Mouse (Mus musculus) adrenal gland, adult 2 months (tissue): Measurements from ENCODE around the gene Kazn. TPM values are rescaled to one million over a fixed set of nuclear protein-coding genes. Genes with fewer than 3 reads are reported as not detected.

ENCODE experiments used
- DNase-seq: peaks from one replicate; pipeline ENCODE4 v3.0.0; 2021
- polyA plus RNA-seq: library from polyadenylated mRNA; depleted of rRNA; stranded (reverse); fragments of >200 nt; gene quantifications from 2 replicates; pipeline ENCODE4 v1.2.3, GENCODE M21; 2012
- total RNA-seq, 2 experiments: library from RNA; stranded (reverse); gene quantifications; 2 replicates each; pipeline ENCODE4 v1.2.3; 2021

The Kazn gene
- total and polyA plus RNA-seq, 3 experiments, result 19.1 to 47.4 (median 22.6) TPM

GRCm38 (mm10) chr4:142076883-142077282 is 162.3 kb downstream of the Kazn start:
- DNase-seq, result no peak

DNA sequence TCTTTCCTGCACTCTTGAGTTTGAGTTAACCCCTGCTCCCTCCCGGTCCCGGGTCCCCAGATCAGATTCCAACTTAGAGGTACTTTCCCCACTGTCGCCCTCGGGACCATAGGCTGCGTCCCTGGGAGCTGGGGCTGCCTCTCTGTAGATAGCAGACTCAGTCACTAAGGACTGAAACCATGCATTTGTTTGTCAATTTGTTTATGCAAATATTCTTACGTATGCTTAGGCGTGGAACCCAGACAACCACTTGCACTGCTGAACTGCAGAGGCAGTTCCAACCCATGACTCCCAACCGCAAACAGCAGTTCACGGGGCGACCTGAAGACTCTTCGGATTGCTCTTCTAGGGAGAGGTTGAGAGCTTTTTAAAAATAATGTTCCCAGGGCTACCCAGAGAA is 163.3 kb downstream of the Kazn start:
- no peak for DNase-seq

GRCm38 (mm10) chr4:142074060-142074732 is 165.0 kb downstream of the Kazn start:
- DNase-seq, result no peak

GRCm38 (mm10) chr4:142071243-142071991 is 167.8 kb downstream of the Kazn start:
- no peak for DNase-seq

DNA sequence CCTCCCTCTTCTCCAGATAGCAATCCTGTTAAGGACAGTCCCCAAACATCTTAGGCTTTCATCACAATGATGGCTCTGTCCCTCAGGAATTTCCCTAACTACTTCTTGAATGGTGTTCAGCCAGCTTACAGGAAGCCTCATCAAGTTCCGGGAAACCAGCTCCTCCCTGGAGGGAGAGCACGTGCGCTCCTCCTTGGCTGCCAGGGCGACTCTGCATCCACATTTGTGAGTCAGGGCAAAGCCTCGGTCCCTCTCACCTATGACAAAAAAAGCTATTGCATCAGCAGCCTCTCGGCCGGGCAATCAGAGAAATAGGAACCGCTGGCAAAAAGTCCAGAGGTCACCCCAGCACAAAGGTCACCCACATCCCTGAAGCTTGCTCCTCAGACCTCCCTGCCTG is 168.4 kb downstream of the Kazn start:
- peak; percentile 34 for DNase-seq

DNA sequence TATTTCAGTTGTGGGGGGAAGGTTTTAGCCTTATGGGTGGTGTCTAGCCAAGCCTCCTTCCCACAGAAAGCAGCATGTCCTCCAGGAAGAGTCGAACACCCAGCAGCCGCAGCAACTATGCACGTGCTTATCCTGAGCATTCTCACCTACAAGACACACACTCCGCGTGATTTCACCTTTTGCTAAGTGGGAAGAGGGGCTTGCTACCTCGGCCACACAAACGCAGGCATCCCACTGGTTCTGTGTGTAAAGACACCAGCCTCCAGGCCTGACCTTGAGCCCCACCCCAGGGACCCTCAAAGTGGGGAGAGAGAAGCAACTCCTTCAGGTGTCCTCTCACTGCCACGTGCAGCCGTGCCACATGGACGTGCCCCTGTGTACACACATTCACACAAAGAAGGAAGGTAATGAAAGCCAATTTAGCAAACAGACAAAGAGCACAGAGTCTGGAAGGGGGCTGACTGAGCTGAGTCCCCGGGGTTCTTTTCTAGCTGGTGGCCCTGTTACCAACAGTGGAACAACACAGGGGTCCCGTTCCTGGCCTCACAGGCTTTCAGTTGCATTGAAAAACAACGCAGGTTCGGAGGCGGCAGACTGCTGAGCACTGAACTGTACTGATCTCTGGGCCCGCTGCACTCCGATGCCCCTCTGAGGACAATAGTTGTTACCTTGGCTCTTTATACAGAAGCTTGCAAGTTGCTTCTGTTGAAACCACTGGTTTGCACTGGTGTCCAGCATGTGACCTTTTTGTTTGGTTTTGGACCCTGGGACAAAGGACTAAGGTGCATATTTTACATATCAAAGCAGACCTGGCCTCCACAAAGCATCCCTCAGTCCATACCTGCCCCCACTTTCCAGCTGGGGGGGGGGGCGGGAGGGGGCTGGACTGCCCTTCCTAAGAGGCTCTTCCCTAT is 170.0 kb downstream of the Kazn start:
- DNase-seq, result no peak

DNA sequence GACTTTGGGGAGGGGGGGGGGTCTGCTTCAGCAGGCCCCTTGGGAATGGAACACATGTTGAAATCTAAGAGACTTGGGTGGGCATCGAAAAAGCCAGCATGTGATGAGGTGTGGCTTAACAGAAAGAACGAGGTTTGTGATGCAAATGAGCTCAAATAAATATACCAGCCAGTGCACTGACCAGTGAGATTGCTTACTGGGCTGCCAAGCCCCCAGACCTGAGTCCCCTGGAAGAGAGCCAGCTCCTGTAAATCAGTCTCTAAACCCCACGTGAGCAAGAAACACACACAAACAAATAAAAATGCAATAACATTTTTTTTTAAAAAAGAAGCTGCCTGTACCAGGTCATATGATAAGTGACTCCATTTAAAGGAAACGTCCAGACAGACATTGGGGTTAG is 172.6 kb downstream of the Kazn start:
- DNase-seq, result no peak

GRCm38 (mm10) chr4:142065835-142066234 is 173.4 kb downstream of the Kazn start:
- no peak for DNase-seq

GRCm38 (mm10) chr4:142065270-142065669 is 173.9 kb downstream of the Kazn start:
- no peak for DNase-seq

- DNase-seq, result no peak
Observed at GRCm38 (mm10) chr4:142064582-142065228, 174.5 kb downstream of the Kazn start.

DNA sequence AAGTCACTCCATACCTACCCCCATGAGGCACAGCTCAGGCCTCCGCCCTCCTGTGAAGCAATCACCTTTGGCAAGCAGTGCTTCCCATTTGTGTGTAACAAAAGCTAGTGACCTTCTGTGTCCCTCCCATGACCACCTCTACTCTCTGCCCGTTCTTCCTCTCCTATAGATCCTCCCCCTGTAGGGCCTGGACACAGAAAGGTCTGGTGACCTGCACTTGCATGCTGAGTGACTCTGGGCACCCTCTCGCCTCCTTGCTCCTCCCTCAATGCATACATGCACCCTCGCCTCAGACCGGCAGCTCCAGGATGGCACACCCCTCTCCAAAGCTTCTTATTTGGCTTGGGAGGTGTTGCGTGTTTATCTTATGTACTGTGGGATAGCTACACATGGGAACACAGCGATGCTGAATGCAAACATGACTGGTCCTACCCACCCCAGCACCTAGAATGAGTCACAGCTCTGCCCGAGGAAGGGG is 176.1 kb downstream of the Kazn start:
- no peak for DNase-seq

DNA sequence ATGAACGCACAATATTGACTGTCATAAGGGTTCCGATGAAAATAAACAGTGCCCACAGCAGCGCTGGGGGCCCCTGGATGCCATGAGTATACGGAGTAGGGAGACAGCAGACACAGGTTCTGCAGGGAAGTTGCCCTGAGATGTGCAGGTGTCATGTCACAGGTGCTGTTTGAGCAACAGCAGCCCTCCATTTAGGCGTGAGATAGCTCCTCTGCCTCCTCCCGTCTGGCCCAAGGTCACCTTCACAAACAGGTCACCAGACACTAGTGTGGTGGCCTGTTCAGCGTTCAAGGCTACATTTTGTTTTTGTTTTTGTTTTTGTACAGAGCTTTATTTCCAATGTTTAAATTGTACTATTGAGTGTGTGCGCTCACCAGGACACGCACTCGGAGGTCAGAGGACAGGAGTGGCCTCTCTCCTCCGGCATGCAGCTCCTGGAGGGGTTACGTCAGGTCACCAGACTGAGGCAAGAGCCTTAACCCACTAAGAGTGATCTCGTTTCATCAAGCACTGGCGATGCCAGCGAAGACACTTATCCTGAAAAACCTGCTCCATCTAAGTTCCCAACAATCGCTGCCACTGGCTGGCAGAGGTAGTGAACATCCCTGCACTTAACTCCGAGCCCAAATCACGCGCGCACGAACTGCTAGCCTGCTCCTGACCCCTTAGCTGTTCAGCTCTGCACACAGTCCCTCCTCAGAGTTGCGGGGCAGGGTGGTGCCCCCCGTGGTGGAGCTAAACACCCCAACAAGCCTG is 177.5 kb downstream of the Kazn start:
- no peak for DNase-seq

GRCm38 (mm10) chr4:142060455-142061378 is 178.5 kb downstream of the Kazn start:
- DNase-seq, result no peak

DNA sequence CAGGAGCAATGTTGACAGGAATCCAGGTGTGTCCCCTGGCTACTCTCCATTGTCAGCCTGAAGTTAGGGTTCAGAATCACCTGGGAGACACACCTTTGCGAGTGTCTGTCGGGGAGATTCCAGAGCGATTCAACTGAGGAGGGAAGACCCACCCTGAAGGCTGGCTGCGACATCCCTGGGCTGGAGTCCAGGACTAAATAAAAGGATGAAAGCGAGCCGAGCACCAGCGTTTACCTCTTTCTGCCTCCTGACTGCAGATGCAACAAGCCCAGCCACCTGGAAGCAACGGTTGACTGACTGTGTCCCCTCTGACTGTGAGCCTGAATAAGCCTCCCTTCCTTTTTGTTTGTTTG is 179.4 kb downstream of the Kazn start:
- DNase-seq, result no peak

- DNase-seq, result no peak
Observed at GRCm38 (mm10) chr4:142059113-142059840, 179.9 kb downstream of the Kazn start.

DNA sequence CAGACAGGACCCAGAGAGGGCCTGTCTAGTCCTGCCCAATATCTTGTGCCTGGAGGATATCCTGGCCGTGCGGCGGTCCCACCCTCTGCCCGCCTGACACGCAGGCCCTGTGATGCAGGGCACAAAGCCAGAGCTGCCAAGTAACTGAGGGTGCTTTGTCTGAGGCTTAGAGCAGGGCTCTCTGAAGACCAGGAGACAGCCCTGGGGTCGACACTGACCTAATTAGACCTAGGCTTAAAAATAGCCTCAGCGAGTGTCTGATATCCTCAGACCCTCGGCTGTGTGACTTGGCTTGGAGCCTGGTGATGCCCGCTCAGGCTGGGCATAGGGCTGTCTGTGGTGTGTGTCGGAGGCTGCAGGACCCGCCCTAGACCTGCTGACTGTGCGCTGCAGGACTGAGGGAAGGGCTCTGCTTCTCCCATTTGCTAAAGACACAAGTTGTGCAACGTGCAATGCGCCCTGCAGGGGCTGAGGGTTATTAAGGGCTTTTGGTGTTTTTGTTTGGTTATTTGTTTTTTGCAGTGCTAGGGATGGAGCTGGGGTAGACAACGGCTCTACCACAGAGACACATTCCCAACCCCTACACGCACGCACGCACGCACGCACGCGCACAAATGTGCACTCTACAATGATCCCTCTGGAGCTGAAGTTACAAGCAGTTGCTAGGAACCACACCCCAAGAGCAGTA is 181.5 kb downstream of the Kazn start:
- DNase-seq, result no peak

- DNase-seq, result no peak
Observed at GRCm38 (mm10) chr4:142055600-142055999, 183.6 kb downstream of the Kazn start.

GRCm38 (mm10) chr4:142054580-142054979 is 184.6 kb downstream of the Kazn start:
- no peak for DNase-seq
